Mouse (Mus musculus): Measurements from ENCODE around the gene Vps52. TPM values are rescaled to one million over a fixed set of nuclear protein-coding genes. Genes with fewer than 3 reads are reported as not detected.
A peak's percentile ranks its signal among the peaks of the same experiment; 100 is the strongest.
"Not testable (repeated sequence)": the region's sequence is repeated elsewhere in the genome, so short reads cannot be mapped to it uniquely, and the experiment has no call there.

Gene Vps52
- total and polyA plus RNA-seq, 2 experiments: 10.5 to 40.6 TPM

DNA sequence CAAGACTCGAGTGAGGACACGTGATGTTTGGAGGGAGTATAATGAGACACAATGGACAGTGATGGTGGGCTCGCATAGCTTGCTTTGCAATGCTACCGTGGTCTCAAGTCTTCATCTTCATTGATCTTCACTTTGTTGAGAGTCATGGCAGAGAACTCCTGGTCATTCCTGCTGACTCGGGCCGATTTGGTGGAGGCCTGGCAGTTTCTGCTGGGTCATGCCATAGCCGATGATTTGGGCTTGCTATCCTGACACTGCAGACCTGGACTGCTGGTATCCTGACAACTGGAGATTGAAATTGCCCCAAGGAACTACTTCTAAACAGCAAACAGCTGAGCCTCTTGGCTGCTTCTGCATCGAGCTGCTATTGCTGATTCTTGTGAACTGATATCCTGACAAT, 39.3 kb downstream of the Vps52 start:
- DNase-seq (ENCODE audit: extremely low read depth, low read depth, low spot score): no peak
- TF ChIP-seq CTCF (IDR thresholded peaks at IDR 0.05; ENCODE audit: low read depth, low read length): no peak
- no peak for TF ChIP-seq POLR2A (IDR thresholded peaks at IDR 0.05; ENCODE audit: extremely low read depth, insufficient read depth, low read length)
- Histone ChIP-seq H3K4me3 (ENCODE audit: insufficient read depth, low read depth, low read length) (no peak overlapping the region), H3K79me2 (ENCODE audit: control insufficient read depth, insufficient read depth, low read length) (peaks cover 3% of the 10 kb centered on the region; the same call in 1 of the 2 replicates), H3K4me1 (ENCODE audit: control insufficient read depth, insufficient read depth, low read length) (no peaks in the 10 kb centered on the region), H3K36me3 (ENCODE audit: control insufficient read depth, insufficient read depth, low read length) (peaks cover 19% of the 10 kb centered on the region), H3K27ac (replicated peaks; ENCODE audit: insufficient read depth, low read depth, low read length) (no peak overlapping the region), H3K9ac (ENCODE audit: low read depth, low read length) (no peak overlapping the region), H3K27me3 (ENCODE audit: control insufficient read depth, insufficient read depth, low read length) (no peaks in the 10 kb centered on the region)
- WGBS: 92% methylated on average over 8 of the region's 8 CpGs

DNA sequence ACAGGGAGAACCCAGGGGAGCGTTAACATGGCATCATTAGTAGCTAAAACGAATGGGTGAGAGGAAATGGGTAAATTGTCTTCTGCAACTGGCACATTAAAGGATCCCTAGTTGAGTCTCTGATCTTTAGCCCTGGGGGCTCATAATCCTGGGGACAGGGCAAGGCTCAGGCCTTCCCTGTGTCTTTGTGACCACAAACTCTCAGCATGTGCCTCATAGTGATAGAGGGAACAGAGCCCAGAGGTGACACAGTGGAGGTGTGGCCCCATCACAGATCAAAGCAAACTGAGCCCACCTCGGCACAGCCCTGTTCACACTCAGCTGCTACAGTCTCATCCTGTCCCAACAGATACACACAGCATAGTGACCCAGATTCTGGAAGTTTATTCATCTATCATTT, 40.0 kb downstream of the Vps52 start:
- H3K27me3 ChIP-seq (ENCODE audit: control insufficient read depth, insufficient read depth, low read length): no peaks in the 10 kb centered on the region
- no peak overlapping the region for H3K27ac ChIP-seq (replicated peaks; ENCODE audit: insufficient read depth, low read depth, low read length)
- H3K36me3 ChIP-seq (ENCODE audit: control insufficient read depth, insufficient read depth, low read length): peaks cover 19% of the 10 kb centered on the region
- WGBS: 73% methylated on average over 3 of the region's 3 CpGs
- no peak overlapping the region for H3K4me3 ChIP-seq (ENCODE audit: insufficient read depth, low read depth, low read length)
- no peak overlapping the region for H3K9ac ChIP-seq (ENCODE audit: low read depth, low read length)
- peaks cover 3% of the 10 kb centered on the region; the same call in 1 of the 2 replicates for H3K79me2 ChIP-seq (ENCODE audit: control insufficient read depth, insufficient read depth, low read length)
- TF ChIP-seq CTCF (IDR thresholded peaks at IDR 0.05; ENCODE audit: low read depth, low read length) (no peak), POLR2A (IDR thresholded peaks at IDR 0.05; ENCODE audit: extremely low read depth, insufficient read depth, low read length) (no peak)
- H3K4me1 ChIP-seq (ENCODE audit: control insufficient read depth, insufficient read depth, low read length): no peaks in the 10 kb centered on the region; the same call in 1 of the 2 replicates
- no peak for DNase-seq (ENCODE audit: extremely low read depth, low read depth, low spot score)

DNA sequence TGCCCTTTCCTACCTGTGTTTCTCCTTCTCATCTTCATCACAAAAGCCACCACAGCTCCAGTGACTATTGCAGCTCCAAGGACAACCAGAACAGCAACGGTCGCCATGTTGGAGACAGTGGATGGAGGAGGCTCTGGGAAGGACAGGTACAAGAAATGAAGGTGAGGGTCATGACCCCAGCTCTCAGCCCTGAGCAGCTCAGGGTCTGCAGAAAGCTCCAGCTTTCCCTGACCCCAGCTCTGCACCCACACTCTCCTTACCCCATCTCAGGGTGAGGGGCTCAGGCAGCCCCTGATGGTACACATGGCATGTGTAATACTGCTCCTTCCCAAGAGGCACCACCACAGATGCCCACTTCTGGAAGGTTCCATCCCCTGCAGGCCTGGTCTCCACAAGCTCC, 41.4 kb downstream of the Vps52 start:
- peaks cover 19% of the 10 kb centered on the region for H3K36me3 ChIP-seq (ENCODE audit: control insufficient read depth, insufficient read depth, low read length)
- not testable (repeated sequence) for H3K27me3 ChIP-seq (ENCODE audit: control insufficient read depth, insufficient read depth, low read length); H3K79me2 ChIP-seq (ENCODE audit: control insufficient read depth, insufficient read depth, low read length); H3K9ac ChIP-seq (ENCODE audit: low read depth, low read length); H3K27ac ChIP-seq (replicated peaks; ENCODE audit: insufficient read depth, low read depth, low read length); H3K4me1 ChIP-seq (ENCODE audit: control insufficient read depth, insufficient read depth, low read length); H3K4me3 ChIP-seq (ENCODE audit: insufficient read depth, low read depth, low read length); DNase-seq (ENCODE audit: extremely low read depth, low read depth, low spot score)
- 92% methylated on average over 2 of the region's 2 CpGs for WGBS

DNA sequence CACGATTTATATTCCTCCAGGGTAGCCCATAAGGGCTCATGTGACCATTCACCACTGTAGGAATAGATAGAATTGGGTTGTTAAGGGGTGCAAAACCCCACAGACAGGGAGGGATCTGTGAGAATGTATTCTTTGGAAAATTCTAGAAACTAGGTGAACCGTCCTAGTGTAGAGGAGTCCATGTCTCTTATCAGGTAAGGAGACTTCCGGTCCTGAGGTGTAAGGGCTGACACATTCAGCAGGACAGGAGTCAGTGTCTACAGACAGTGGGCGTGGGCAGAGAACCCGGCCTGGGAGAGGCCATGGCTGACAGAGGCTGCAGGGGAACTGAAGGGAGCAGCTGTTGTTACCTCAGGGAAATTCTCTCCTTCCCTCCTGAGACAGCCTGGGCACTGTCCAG, 43.1 kb downstream of the Vps52 start:
- WGBS: 58% methylated on average over 5 of the region's 5 CpGs
- H3K27me3 ChIP-seq (ENCODE audit: control insufficient read depth, insufficient read depth, low read length); H3K9ac ChIP-seq (ENCODE audit: low read depth, low read length); H3K27ac ChIP-seq (replicated peaks; ENCODE audit: insufficient read depth, low read depth, low read length); H3K79me2 ChIP-seq (ENCODE audit: control insufficient read depth, insufficient read depth, low read length); DNase-seq (ENCODE audit: extremely low read depth, low read depth, low spot score); H3K4me1 ChIP-seq (ENCODE audit: control insufficient read depth, insufficient read depth, low read length): not testable (repeated sequence)
- peaks cover 19% of the 10 kb centered on the region for H3K36me3 ChIP-seq (ENCODE audit: control insufficient read depth, insufficient read depth, low read length)
- peak overlapping the region; percentile 82 for H3K4me3 ChIP-seq (ENCODE audit: insufficient read depth, low read depth, low read length)

DNA sequence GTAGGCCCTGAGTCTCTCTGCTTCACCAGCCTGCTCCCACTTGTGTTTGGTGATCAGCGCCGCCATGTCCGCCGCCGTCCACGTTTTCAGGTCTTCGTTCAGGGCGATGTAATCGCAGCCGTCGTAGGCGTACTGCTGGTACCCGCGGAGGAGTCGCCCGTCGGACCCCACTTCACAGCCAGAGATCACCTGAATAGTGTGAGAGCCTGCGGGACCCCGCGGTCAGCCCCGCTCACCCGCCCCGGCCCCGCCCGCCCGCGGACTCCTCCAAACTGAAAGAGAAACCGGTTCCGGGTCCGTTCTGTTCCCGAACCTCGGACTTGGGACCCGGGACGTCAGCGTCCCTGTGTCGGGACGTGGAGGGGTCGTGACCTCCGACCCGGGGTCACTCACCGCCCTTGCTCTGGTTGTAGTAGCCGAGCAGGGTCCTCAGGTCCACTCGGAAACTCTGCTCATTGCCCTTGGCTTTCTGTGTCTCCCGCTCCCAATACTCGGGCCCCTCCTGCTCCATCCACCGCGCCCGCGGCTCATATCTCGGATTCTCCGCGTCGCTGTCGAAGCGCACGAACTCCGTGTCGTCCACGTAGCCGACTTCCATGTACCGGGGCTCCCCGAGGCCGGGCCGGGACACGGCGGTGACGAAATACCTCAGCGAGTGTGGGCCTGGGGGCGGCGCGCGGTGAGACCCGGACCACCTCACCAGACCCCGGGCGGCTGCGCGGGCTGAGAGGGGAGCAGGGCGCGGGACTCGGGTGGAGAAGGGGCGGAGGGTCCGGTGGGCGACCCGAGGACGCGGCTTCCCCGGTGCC, 43.9 kb downstream of the Vps52 start:
- peaks cover 3% of the 10 kb centered on the region; the same call in 1 of the 2 replicates for H3K79me2 ChIP-seq (ENCODE audit: control insufficient read depth, insufficient read depth, low read length)
- WGBS: 1% methylated on average over 86 of the region's 87 CpGs
- TF ChIP-seq CTCF (IDR thresholded peaks at IDR 0.05; ENCODE audit: low read depth, low read length): no peak
- no peak for TF ChIP-seq POLR2A (IDR thresholded peaks at IDR 0.05; ENCODE audit: extremely low read depth, insufficient read depth, low read length)
- peak; percentile 76 for DNase-seq (ENCODE audit: extremely low read depth, low read depth, low spot score)
- H3K4me1 ChIP-seq (ENCODE audit: control insufficient read depth, insufficient read depth, low read length): no peaks in the 10 kb centered on the region; the same call in 1 of the 2 replicates
- H3K27ac ChIP-seq (replicated peaks; ENCODE audit: insufficient read depth, low read depth, low read length): peak overlapping the region; percentile 88
- peak overlapping the region; percentile 82 for H3K4me3 ChIP-seq (ENCODE audit: insufficient read depth, low read depth, low read length)
- peak overlapping the region; percentile 94 for H3K9ac ChIP-seq (ENCODE audit: low read depth, low read length)
- H3K36me3 ChIP-seq (ENCODE audit: control insufficient read depth, insufficient read depth, low read length): peaks cover 19% of the 10 kb centered on the region
- no peaks in the 10 kb centered on the region for H3K27me3 ChIP-seq (ENCODE audit: control insufficient read depth, insufficient read depth, low read length)

DNA sequence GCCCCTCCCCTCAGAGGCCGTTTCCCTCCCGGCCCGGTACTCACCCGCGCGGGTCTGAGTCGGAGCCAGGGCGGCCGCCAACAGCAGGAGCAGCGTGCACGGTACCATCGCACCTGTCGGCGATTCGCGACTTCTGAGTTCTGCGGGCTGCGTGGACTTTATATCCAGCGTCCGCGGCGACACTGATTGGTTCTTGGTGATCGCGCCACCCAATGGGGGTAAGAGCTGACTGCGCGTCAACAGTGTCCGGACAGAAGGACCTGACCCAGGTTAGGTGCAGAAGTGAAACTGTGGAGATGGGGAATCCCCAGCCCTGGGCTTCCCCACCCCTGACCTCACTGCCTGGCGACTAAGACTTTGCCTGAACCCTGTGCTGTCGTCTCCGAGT, 44.5 kb downstream of the Vps52 start, which contains the start of gene H2-K1:
Gene H2-K1 (minus strand): TSS at position 198 of the 388 bp plus-strand sequence.
- Histone ChIP-seq H3K27ac (replicated peaks; ENCODE audit: insufficient read depth, low read depth, low read length) (peak within 1 kb of the TSS; percentile 88), H3K36me3 (ENCODE audit: control insufficient read depth, insufficient read depth, low read length) (peaks cover 19% of the 10 kb centered on the region), H3K79me2 (ENCODE audit: control insufficient read depth, insufficient read depth, low read length) (peaks cover 3% of the 10 kb centered on the region; the same call in 1 of the 2 replicates), H3K4me1 (ENCODE audit: control insufficient read depth, insufficient read depth, low read length) (no peaks in the 10 kb centered on the region; the same call in 1 of the 2 replicates), H3K27me3 (ENCODE audit: control insufficient read depth, insufficient read depth, low read length) (no peaks in the 10 kb centered on the region), H3K4me3 (ENCODE audit: insufficient read depth, low read depth, low read length) (peak within 1 kb of the TSS; percentile 82), H3K9ac (ENCODE audit: low read depth, low read length) (peak within 1 kb of the TSS; percentile 94)
- under 1% methylated on average over 30 of the region's 30 CpGs for WGBS
- TF ChIP-seq POLR2A (IDR thresholded peaks at IDR 0.05; ENCODE audit: extremely low read depth, insufficient read depth, low read length) (peak; percentile 100), CTCF (IDR thresholded peaks at IDR 0.05; ENCODE audit: low read depth, low read length) (no peak)
- peak; percentile 94 for DNase-seq (ENCODE audit: extremely low read depth, low read depth, low spot score)

DNA sequence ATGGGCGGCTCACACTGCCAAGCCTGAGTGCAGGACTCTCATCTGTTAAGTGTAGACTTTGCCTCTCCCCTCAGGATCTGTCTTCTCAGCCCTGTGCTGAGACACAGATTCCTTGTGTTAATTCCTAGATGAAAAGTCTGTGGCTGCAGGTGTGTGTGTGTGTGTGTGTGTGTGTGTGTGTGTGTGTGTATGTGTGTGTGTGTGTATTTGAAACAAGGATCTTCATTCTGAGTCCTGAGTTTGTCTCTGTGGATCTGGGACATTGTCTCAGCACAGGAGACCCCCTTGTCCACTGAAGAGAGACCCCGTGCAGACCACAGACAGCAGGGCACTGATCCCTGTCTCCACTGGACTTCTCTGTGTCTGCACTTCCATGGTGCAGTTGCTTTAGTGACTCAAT, 45.2 kb downstream of the Vps52 start:
- not testable (repeated sequence) for H3K4me1 ChIP-seq (ENCODE audit: control insufficient read depth, insufficient read depth, low read length); H3K27me3 ChIP-seq (ENCODE audit: control insufficient read depth, insufficient read depth, low read length); DNase-seq (ENCODE audit: extremely low read depth, low read depth, low spot score); H3K79me2 ChIP-seq (ENCODE audit: control insufficient read depth, insufficient read depth, low read length)
- peak overlapping the region; percentile 54 for H3K27ac ChIP-seq (replicated peaks; ENCODE audit: insufficient read depth, low read depth, low read length)
- H3K4me3 ChIP-seq (ENCODE audit: insufficient read depth, low read depth, low read length): peak overlapping the region; percentile 23; the same call in 1 of the 2 replicates
- peaks cover 19% of the 10 kb centered on the region for H3K36me3 ChIP-seq (ENCODE audit: control insufficient read depth, insufficient read depth, low read length)
- WGBS: 69% methylated on average over 2 of the region's 2 CpGs
- H3K9ac ChIP-seq (ENCODE audit: low read depth, low read length): peak overlapping the region; percentile 35; the same call in 1 of the 2 replicates

All from liver, adult 2 months (tissue).